Mouse (Mus musculus): ENCODE results near the gene Slc25a20.
"Not testable (repeated sequence)": the region's sequence is repeated elsewhere in the genome, so short reads cannot be mapped to it uniquely, and the experiment has no call there.

Slc25a20 gene

DNA sequence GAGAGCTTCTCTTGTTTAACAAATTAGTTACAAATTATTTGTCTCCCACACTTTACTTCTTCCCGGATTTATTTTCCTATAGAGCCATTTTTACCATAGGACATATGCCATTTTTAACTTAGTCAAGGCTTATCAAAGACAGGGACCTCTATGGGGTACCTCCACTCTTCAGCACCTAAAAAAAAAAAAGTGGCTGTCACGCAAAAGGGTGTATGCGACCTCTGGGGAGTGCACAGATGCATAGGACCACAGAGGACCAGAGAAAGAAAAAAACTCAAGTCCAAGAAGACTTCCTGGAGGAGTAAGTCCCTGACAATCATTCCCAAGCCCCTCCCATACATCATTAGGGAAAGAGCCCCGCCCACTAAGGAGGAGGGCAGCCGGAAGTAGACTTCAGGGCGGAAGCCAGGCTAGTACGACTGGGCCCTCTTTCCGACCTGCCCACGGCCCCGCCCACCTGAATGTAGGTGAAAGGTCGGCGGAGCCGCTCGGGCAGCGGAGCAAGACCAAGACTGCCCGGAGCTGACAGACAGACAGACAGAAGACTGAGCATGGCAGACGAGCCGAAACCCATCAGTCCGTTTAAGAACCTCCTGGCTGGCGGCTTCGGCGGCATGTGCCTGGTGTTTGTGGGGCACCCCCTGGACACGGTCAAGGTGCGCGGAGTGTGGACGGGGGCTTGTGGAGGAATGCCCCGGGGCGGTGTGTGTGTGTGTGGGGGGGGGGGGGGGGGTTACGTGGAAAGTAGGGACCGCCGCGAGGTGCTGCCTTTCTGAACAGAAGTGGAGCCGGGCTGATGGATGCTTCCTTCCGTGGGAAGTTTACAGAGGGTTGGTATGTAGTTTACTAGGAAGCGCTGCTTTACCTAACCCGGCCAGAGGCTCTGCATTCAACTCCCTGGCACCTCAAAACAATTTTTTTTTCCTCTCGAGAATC, at the start of gene Slc25a20:
Gene Slc25a20 (plus strand): TSS at position 412 of the 936 bp plus-strand sequence.
- DNase-seq (ENCODE audit: low spot score in 2 of 2), result peak; percentile 87 to 90

DNA sequence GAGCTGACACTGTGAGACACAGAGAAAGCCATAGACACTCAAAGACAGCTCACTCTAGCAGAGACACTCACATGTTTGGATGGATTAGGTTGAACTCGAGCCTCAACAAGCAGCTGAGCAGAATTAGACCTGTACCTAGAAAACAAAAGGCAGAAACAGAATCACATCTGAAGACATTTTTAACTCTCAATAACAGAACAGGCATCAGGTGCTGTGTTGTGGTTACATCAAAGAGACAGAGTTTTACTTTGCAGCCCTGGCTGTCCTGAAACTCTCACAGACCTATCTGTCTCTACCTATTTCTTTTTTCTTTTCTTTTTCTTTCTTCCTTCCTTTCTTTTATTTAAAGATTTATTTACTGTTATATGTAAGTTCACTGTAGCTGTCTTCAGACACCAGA, 44.6 kb upstream of the Slc25a20 start:
- DNase-seq (ENCODE audit: low spot score in 2 of 2), result no peak

DNA sequence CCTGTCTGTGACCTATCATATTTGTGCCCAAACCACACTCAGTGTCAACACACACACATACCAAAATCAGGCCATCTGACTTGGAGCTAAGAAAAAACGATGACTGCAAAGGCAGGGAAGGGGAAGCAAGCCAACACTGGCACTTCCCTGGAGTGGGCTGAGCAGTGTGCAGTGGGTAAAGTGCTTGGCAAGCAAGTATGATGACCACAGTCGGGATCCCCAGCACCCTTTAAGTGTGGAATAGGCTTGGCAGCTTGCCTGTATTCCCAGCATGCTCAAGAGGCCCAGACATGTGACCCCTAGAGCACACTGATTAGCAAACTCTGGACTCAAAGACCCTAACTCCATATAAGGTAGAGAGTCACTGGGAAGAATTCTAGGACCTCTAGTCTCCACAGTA, 35.4 kb upstream of the Slc25a20 start:
- no peak for DNase-seq (ENCODE audit: low spot score in 2 of 2)

DNA sequence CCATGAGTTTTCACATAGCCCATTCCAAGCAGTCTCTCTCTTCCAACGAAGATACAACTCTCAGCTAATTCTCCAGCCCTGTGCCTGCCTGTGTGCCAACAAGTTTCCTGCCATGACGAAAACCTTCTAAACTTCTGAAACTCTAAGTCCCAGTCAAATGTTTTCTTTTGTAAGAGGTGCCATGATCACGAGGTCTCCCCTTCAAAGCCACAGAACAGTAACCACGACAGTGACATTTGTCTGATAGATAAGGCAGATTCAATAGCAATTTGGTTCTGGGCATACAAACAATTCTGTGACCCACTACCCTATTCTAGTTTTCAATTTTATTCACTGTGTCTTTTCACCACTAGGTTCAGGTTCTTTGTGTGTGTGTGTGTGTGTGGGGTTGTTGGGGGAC, 33.7 kb upstream of the Slc25a20 start:
- DNase-seq (ENCODE audit: low spot score in 2 of 2), result no peak

- DNase-seq (ENCODE audit: low spot score in 2 of 2), result no peak
Observed at GRCm38 (mm10) chr9:108630683-108631082, 31.2 kb upstream of the Slc25a20 start.

DNA sequence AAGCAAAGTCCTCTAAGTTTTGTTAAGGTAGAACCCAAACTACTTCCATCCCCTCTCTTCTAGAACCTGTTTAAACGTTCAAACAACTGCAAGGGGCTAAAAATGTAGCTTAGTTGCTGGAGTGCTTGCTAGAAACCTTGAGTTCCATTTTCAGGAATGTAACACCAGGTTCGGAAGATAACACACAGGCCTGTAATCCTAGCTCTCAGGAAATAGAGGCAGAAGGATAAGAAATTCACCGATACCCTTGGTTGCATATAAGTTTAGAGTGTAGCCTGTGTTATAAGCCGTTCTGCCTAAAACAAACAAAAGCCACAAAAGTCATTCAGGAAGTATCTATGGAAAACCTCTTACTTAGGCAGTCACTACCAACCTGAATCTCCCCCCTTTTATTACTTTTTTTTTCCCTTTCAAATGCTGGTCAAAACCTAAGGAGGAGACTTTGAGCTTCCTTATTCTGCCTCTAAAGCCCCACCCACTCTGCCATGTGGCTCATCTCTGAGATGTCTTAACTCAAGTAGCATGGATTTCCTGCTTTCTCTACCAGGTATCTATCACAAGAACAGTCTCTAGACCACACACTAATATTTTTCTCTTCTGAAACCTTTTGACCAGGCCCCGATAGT, 30.1 kb upstream of the Slc25a20 start:
- DNase-seq (ENCODE audit: low spot score in 2 of 2), result no peak

DNA sequence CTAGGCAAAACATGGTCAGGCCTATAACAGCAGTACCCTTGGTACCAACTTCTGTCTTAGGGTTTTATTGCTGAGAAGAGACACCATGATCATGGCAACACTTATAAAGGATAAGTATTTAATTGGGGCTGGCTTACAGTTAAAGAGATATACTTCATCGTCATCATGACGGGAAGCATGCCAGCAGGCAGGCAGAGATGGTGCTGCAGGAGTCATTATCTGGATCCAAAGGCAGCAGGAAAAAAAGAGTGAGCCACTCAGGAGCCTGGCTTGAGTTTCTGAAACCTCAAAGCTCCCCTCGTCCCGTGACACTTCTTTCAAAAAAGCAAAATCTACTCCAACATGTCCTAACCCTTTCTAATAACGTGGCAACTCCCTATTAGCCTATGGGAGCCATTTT, 29.5 kb upstream of the Slc25a20 start:
- peak in 1 of 2 experiments; percentile 28 for DNase-seq (ENCODE audit: low spot score in 2 of 2)

GRCm38 (mm10) chr9:108633846-108634245, 28.0 kb upstream of the Slc25a20 start:
- DNase-seq (ENCODE audit: low spot score in 2 of 2), result no peak

DNA sequence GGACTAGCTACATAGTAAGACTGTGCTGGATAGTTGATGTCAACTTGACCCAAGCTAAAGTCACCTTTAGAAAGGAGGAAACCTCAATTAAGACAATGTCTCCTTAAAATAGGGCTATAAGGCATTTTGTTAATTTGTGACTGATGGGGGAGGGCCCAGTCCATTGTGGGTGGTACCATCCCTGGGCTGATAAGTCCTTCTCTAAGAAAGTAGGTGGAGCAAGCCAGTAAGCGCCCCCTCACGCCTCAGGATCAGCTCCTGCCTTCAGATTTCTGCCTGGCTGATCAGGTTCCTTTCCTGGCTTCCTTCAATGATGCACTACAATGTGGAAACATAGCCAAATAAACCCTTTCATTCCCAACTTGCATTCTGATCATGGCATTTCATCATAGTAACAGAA, 26.5 kb upstream of the Slc25a20 start:
- DNase-seq (ENCODE audit: low spot score in 2 of 2), result no peak

GRCm38 (mm10) chr9:108639825-108640224, 22.1 kb upstream of the Slc25a20 start:
- no peak for DNase-seq (ENCODE audit: low spot score in 2 of 2)

DNA sequence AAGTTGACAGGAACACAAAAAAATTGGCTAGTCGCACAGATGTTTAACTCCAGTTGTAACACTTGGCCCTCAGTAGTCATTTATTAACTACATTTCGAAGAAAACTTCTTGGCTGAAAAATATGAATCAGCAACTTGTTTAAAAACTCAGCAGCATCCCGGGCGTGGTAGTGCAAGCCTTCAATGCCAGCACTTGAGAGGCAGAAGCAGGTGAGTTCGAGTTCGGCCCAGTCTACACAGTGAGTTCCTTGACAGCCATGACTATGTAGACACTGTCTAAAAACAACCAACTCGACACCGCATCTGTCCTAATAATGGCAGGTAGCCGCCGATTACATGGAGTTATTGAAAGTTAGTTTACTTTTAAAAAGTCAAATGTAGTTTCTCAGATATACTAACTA, 13.7 kb upstream of the Slc25a20 start:
- DNase-seq (ENCODE audit: low spot score in 2 of 2), result peak in 1 of 2 experiments; percentile 12

- peak; percentile 90 to 91 for DNase-seq (ENCODE audit: low spot score in 2 of 2)
Observed at GRCm38 (mm10) chr9:108648611-108649560, 13.0 kb upstream of the Slc25a20 start, which contains the start of gene Arih2. Gene Arih2 (minus strand): TSS chr9:108649386.

DNA sequence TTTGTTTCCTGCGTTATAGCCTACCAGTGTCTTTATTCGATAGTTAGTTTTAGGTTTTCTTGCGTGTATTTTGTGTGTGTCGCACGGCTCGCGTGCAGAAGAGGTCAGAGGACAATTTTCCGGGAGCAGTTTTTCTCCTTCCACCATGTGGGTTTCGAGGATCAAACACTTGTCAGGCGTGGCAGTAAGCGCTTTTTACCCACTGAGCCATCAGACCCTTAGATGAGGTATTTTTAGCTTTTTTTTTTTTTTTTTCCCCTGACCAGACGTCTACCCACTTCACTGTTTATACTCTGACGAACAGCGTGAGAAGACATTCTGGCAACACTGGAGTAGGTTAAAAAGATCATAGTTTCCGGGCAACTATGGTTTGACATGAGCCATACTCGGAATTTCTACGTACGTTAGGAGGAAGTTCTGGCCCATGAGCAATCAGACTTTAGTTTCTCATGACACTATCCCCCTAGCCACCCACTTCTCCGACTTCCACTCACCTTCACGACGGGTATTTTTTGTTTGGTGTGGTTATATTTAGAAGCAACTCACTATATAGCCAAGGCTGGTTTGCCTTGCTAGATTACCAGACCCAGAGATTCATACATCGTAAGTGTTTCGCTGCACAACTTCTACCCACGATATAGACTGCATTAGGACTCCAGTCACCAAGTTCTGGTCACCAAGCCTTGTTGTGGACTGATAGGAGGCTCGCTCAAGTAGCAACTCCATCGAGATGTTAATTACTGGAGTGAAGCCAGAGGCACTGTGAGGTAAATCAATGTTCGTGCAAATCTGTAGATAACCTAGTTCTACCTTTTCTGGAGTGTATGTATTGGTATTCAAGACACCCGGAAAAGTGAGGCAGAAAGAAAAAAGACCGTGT, 12.1 kb upstream of the Slc25a20 start:
- DNase-seq (ENCODE audit: low spot score in 2 of 2), result peak in 1 of 2 experiments; percentile 8

GRCm38 (mm10) chr9:108654566-108655464, 7.1 kb upstream of the Slc25a20 start:
- no peak for DNase-seq (ENCODE audit: low spot score in 2 of 2)

DNA sequence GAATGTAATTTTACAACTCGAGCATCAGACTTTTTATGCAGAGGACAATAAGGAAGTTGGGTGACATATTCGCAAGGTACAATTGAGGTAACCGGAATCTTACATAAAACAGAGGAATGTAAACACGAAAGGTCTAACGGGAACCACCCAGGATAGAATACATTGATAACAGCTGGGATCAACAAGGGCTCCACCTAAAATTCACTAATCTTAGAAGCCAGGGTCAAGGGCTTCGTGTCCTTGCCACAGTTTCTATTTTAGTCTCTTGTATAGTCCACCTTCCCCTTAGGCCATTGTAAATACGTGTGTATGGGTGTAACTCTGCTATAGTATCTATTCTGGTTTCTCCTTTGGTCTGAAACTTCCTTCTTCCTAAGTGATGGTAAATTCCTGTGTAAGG, 6.0 kb upstream of the Slc25a20 start:
- DNase-seq (ENCODE audit: low spot score in 2 of 2), result not testable (repeated sequence)

DNA sequence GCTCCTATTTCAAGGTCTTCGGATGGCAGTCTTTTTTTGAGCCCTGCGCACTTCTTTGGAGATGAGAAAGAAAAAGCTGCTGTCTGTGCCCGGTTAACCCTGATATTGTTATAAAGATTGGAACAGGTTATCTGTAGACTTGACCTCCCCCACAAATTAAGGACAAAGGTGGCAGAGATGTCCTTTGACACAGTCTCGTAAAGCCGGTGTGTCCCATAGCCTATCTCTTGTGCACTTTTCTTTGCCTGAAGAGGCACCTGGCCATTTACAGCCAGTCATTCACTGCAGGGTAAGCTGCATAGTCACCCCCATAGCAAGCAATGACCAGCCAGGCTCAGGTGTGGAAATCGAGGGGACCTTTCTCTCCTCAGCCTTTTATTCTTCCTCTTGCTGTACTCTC, 772 bp downstream of the Slc25a20 start:
- no peak for DNase-seq (ENCODE audit: low spot score in 2 of 2)

DNA sequence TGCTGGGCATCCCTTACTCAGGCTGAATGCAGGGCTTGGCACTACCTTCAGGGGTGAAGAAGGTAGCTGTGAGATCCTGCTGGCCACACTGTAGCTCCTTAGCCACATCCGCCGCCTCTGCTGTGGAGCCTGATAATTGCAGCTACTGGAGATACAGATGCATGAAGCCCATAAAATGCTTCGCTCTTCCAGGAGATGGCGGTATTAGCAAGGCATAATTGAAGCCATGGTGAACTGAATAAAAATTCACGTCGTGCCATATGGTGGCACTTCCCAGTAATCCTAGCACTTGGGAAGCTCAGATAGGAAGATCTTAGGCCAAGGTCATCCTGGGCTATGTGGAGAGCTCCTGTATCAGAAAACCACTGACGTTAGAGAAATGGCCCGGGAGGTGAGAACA, 8.0 kb downstream of the Slc25a20 start:
- DNase-seq (ENCODE audit: low spot score in 2 of 2), result no peak

GRCm38 (mm10) chr9:108673151-108673550, 11.3 kb downstream of the Slc25a20 start:
- DNase-seq (ENCODE audit: low spot score in 2 of 2), result no peak

DNA sequence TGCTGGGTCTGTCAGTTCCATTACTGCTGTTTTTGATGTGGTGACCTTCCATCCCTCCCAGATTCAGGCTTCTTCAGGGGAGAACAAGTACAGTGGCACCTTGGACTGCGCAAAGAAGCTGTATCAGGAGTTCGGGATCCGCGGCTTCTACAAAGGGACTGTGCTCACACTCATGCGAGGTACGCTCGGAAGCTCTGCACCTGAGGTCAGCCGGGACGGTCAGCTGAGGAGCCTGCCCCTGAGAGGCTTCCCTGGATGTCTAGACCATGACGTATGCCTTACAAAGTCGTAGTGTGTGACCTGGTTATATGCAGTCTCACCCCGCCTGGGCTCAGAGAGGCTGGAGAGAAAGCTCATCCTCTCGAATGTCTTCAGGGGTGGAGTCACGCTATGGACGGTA, 18.1 kb downstream of the Slc25a20 start:
- no peak for DNase-seq (ENCODE audit: low spot score in 2 of 2)

DNA sequence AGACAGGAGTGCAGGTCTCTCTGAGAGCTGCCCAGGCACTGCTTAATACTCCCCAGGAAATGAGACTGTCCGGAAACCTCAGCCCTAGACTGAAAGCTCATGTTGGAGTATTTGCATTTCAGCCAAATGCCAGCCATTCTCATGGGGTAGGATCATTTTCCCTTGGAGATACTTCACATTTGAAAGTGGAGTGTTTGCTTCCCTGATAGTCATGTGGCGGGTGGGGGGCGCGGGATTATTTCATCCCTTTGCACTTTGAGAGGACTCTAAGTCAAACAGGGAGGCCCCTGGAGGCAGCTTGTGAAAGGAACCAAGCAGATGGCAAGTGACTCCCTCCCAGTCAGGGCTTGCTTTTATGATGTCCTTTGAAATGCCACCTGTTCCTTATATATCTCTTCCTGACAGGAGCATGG, 24.6 kb downstream of the Slc25a20 start:
- no peak for DNase-seq (ENCODE audit: low spot score in 2 of 2)

Data from spleen, postnatal 36 days (tissue).